In genomic region chr3:98259271-98259751, GRCm38 (mm10) we compare ENCODE assay signal across 10 mouse cellular contexts. TPM values are rescaled to one million over a fixed set of nuclear protein-coding genes. Genes with fewer than 3 reads are reported as not detected.
DNase-seq lines count a peak whose midpoint lies in the region; ATAC-seq and TF ChIP-seq lines count a peak whose summit lies in the region.
"Had no signal": no experiment of that assay in that cellular context is flagged by ENCODE, and none has a peak within 500 bp of the region (broad histone marks: within the 10 kb centered on the region; RNA-seq: fewer than 3 reads in every experiment).

No protein-coding gene starts in this region.

- H3K4me3 ChIP-seq in forebrain, embryonic 12.5 days (replicated peaks): no peak overlapping the region
- H3K4me3 ChIP-seq in liver, postnatal 0 days (ENCODE audit: low read depth, low read length): no peak overlapping the region
- H3K4me3 ChIP-seq: myocyte had no signal

- H3K27me3 ChIP-seq in forebrain, embryonic 12.5 days: no peaks in the 10 kb centered on the region
- H3K27me3 ChIP-seq in liver, postnatal 0 days (ENCODE audit: insufficient read depth, low read length): no peaks in the 10 kb centered on the region

- no peaks in the 10 kb centered on the region for H3K9me3 ChIP-seq in forebrain, embryonic 12.5 days
- no peaks in the 10 kb centered on the region for H3K9me3 ChIP-seq in liver, postnatal 0 days (ENCODE audit: low read length)

- H3K9ac ChIP-seq in forebrain, embryonic 12.5 days: no peak overlapping the region
- H3K9ac ChIP-seq in liver, postnatal 0 days (replicated peaks): no peak overlapping the region

- TF ChIP-seq CTCF in liver, postnatal 0 days (IDR thresholded peaks at IDR 0.05; ENCODE audit: low read depth): no peak

- peak; percentile 31 for DNase-seq in heart, adult 8-10 months (ENCODE audit: low spot score)
- no peak for DNase-seq in heart, postnatal 4 days
- DNase-seq in cerebellum, postnatal 10 days: peak; percentile 72 to 89
- DNase-seq in layer of hippocampus, adult 18-20 months (ENCODE audit: low spot score in 2 of 2): peak; percentile 39 to 78
- peak; percentile 60 for DNase-seq in ovary, postnatal 36 days (ENCODE audit: low spot score)
- DNase-seq in liver, postnatal 0 days: no peak
- DNase-seq in adrenal gland, postnatal 10 days: no peak

- no peak for TF ChIP-seq EP300 in liver, postnatal 0 days (IDR thresholded peaks at IDR 0.05; ENCODE audit: low read depth)

- no peaks in the 10 kb centered on the region for H3K4me1 ChIP-seq in forebrain, embryonic 12.5 days
- peaks cover 14% of the 10 kb centered on the region for H3K4me1 ChIP-seq in liver, postnatal 0 days (ENCODE audit: insufficient read depth)

- H3K36me3 ChIP-seq in forebrain, embryonic 12.5 days (replicated peaks): no peaks in the 10 kb centered on the region
- no peaks in the 10 kb centered on the region for H3K36me3 ChIP-seq in liver, postnatal 0 days (replicated peaks; ENCODE audit: insufficient read depth, low read length)

- WGBS in forebrain, embryonic 12.5 days: 96% methylated on average over 5 of the region's 5 CpGs
- WGBS in liver, postnatal 0 days (ENCODE audit: insufficient replicate concordance): 85% methylated on average over 5 of the region's 5 CpGs

- ATAC-seq in forebrain, embryonic 12.5 days (ENCODE audit: low FRiP score): no peak
- ATAC-seq in liver, postnatal 0 days: no peak

- no peak overlapping the region for H3K4me2 ChIP-seq in forebrain, embryonic 12.5 days
- H3K4me2 ChIP-seq in liver, postnatal 0 days (ENCODE audit: low read depth, low read length): no peak overlapping the region

- no peak overlapping the region for H3K27ac ChIP-seq in forebrain, embryonic 12.5 days
- no peak overlapping the region for H3K27ac ChIP-seq in liver, postnatal 0 days (ENCODE audit: low read depth)

RNA-seq across cellular contexts. Expression of gene Hmgcs2, which starts 20.9 kb away (rescaled TPM):
- 10 to 100 TPM in 1 of 4 experiments, 1 to 10 TPM in 3; 7.5 to 13.9 (median 9.0) TPM for total RNA-seq in heart, adult 8-10 months (2022)
- 100 to 1,000 TPM; 203 to 271 TPM for total RNA-seq in heart, postnatal 4 days (2021)
- total RNA-seq in layer of hippocampus, adult 18-20 months (2021): 1 to 10 TPM; 7.0 to 8.8 TPM
- polyA plus RNA-seq in forebrain, embryonic 12.5 days (2016; fragmentation: Nextera tagmentation; extraction: Ambion mirVana): 0.94 and 1.3 TPM in 2 replicates
- polyA plus RNA-seq in liver, postnatal 0 days (2015; fragmentation: Nextera tagmentation; extraction: Ambion mirVana): 1,492 and 1,631 TPM in 2 replicates
- total RNA-seq in adrenal gland, postnatal 10 days (2021): 100 to 1,000 TPM; 157 to 462 TPM
- polyA plus RNA-seq: myocyte had no signal

RNA-seq across cellular contexts. Expression of gene Reg4, which starts 37.4 kb away (rescaled TPM):
- total RNA-seq in heart, adult 8-10 months (2022): not detected
- not detected for total RNA-seq in heart, postnatal 4 days (2021)
- total RNA-seq in layer of hippocampus, adult 18-20 months (2021): not detected
- polyA plus RNA-seq in forebrain, embryonic 12.5 days (2016; fragmentation: Nextera tagmentation; extraction: Ambion mirVana): not detected in 2 replicates
- not detected in 2 replicates for polyA plus RNA-seq in liver, postnatal 0 days (2015; fragmentation: Nextera tagmentation; extraction: Ambion mirVana)
- not detected for total RNA-seq in adrenal gland, postnatal 10 days (2021)
- total RNA-seq: common myeloid progenitor, adult 5-6 weeks had no signal
- polyA plus RNA-seq: myocyte had no signal

Comparison
In these comparisons a context has a peak if more than half of its experiments do, and no peak if none do; other contexts are left out.
1. DNase-seq: peak in heart, adult 8-10 months (single experiment), cerebellum, postnatal 10 days (2 of 2), layer of hippocampus, adult 18-20 months (2 of 2) and ovary, postnatal 36 days (single experiment); none in heart, postnatal 4 days (single experiment), liver, postnatal 0 days (single experiment) and adrenal gland, postnatal 10 days (single experiment).
2. RNA of gene Hmgcs2, which starts 20.9 kb away (total RNA-seq): 157 to 462 TPM in adrenal gland, postnatal 10 days and 203 to 271 TPM in heart, postnatal 4 days; 7.5 to 13.9 TPM in heart, adult 8-10 months and 7.0 to 8.8 TPM in layer of hippocampus, adult 18-20 months; every median in the first group is over 10 times any median in the second.